Mouse (Mus musculus) heart, embryonic 11.5 days (tissue): ENCODE data around the gene Abca2. TPM values are rescaled to one million over a fixed set of nuclear protein-coding genes. Genes with fewer than 3 reads are reported as not detected.

ENCODE experiments used
- ATAC-seq: fragments of 200-750 bp; cut with Nextera tagmentation; replicated peaks from 2 replicates; pipeline ENCODE4 v1.8.0; 2017; ENCODE audit warnings: moderate library complexity; ENCODE audit not compliant: insufficient number of reproducible peaks, low FRiP score, low TSS enrichment
- H3K27ac ChIP-seq: fragments of 300-500 bp; sonication (generic); 2 replicates; pipeline ENCODE4 v1.5.1; 2014; ENCODE audit warnings: mild to moderate bottlenecking, low read depth, low read length
- H3K27me3 ChIP-seq: fragments of 300-500 bp; sonication (generic); 2 replicates; pipeline ENCODE4 v1.6.1; 2014; ENCODE audit warnings: mild to moderate bottlenecking, low read length, mixed read lengths; ENCODE audit not compliant: control insufficient read depth, insufficient read depth
- H3K36me3 ChIP-seq: fragments of 300-500 bp; sonication (generic); 2 replicates; pipeline ENCODE4 v1.6.1; 2014; ENCODE audit warnings: mild to moderate bottlenecking, low read length, moderate library complexity, mixed read lengths; ENCODE audit not compliant: control insufficient read depth, insufficient read depth
- H3K4me1 ChIP-seq: fragments of 300-500 bp; sonication (generic); 2 replicates; pipeline ENCODE4 v1.6.1; 2014; ENCODE audit warnings: low read length; ENCODE audit not compliant: control insufficient read depth, insufficient read depth
- H3K4me2 ChIP-seq: fragments of 300-500 bp; sonication (generic); 2 replicates; pipeline ENCODE4 v1.6.1; 2014; ENCODE audit warnings: mild to moderate bottlenecking, moderate library complexity
- H3K4me3 ChIP-seq: fragments of 300-500 bp; sonication (generic); 2 replicates; pipeline ENCODE4 v1.5.1; 2014; ENCODE audit warnings: low read depth, low read length
- H3K9ac ChIP-seq: fragments of 300-500 bp; sonication (generic); 2 replicates; pipeline ENCODE4 v1.6.1; 2014; ENCODE audit warnings: mild to moderate bottlenecking, low read depth, low read length, moderate library complexity
- H3K9me3 ChIP-seq: fragments of 300-500 bp; sonication (generic); replicated peaks from 2 replicates; pipeline ENCODE4 v1.6.1; 2016; ENCODE audit warnings: low read length; ENCODE audit not compliant: control insufficient read depth
- WGBS: fragments of 180-500 bp; shearing (Covaris S2); extraction: QIAGEN DNeasy Blood & Tissue Kit; methylation state at CpG from one replicate; pipeline ENCODE4 v1.1.7; 2014; ENCODE audit not compliant: insufficient replicate concordance; 5-methylcytosine and 5-hydroxymethylcytosine counted together
- polyA plus RNA-seq: library from polyadenylated mRNA; unstranded; fragments of >200 nt; fragmentation: Nextera tagmentation; extraction: Ambion mirVana; gene quantifications from 2 replicates; pipeline ENCODE4 v1.2.1, GENCODE M21; 2014

Gene Abca2
- 2.0 and 3.4 TPM in 2 replicates for polyA plus RNA-seq

DNA sequence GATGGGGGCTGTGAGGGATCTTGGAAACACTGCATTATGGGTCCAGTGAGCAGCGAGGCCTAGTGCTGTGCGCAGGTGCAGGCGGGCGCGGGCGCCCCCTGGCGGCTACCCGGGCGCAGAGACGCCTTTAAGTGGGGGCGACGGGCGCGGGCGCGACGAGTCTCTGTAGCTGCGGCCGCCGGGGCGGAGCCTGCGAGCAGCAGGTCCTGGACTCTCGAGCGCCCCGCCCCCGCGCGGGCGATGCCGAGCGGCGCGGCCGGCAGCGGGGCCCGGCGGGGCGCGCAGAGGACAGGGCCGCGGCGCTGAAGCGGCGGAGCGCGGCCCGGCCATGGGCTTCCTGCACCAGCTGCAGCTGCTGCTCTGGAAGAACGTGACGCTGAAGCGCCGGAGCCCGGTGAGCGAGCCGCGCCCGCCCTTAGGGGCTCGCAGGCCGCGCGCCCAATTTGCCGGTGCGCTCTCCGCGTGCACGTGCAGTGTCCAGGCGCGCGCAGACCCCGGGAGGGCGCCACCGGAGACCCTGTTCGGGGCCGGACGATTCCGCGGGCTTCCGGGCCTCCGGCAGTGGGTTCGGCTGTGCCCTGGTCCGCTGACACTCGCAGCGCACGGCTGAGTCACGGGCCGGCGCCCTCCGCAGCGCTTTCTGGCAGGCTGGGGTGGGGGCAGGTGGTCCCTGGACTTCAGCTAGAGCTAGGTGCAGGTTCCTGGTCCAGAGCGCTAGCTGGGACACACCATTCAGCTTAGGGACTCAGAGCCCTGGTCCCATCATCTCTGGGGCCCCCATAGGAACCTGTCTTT, at the start of gene Abca2:
TSS of gene Abca2 (plus strand) at position 262 of the 795 bp plus-strand sequence.
- H3K27me3 ChIP-seq, result peaks cover 55% of the 10 kb centered on the region
- whole genome bisulfite sequencing, result under 1% methylated on average over 83 of the region's 89 CpGs
- peak within 1 kb of the TSS; percentile 91 for H3K4me2 ChIP-seq
- peak; percentile 76 for ATAC-seq
- H3K36me3 ChIP-seq, result no peaks in the 10 kb centered on the region
- peak within 1 kb of the TSS; percentile 73 for H3K9ac ChIP-seq
- H3K9me3 ChIP-seq, result no peaks in the 10 kb centered on the region
- H3K4me1 ChIP-seq, result no peaks in the 10 kb centered on the region; the same call in 1 of the 2 replicates
- no peak within 1 kb of the TSS for H3K27ac ChIP-seq
- H3K4me3 ChIP-seq, result peak within 1 kb of the TSS; percentile 69

DNA sequence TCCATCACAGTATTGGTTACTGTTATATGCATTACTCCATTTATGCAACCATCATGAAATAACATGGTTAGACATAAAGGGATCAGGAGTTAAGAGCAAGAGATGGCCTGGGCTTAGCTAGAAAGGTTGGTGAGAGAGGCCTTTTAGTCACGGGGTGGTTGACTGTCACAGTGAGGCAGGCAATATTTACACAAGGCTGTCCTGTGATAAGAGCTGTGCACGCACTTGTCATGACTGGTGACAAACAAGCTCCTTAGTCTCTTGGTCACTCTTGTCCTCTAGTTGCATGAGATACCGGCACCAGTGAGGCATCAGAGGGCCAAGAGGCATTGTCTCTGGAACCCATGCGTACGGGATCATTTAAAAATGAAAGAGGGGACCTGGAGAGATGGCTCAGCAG, 44.0 kb upstream of the Abca2 start:
- H3K27ac ChIP-seq, result no peak overlapping the region
- H3K4me1 ChIP-seq, result no peaks in the 10 kb centered on the region
- H3K4me2 ChIP-seq, result no peak overlapping the region
- H3K36me3 ChIP-seq, result no peaks in the 10 kb centered on the region
- no peak overlapping the region for H3K4me3 ChIP-seq
- no peaks in the 10 kb centered on the region for H3K9me3 ChIP-seq
- ATAC-seq, result no peak
- H3K9ac ChIP-seq, result no peak overlapping the region
- H3K27me3 ChIP-seq, result no peaks in the 10 kb centered on the region
- WGBS, result 52% methylated on average over 5 of the region's 5 CpGs

DNA sequence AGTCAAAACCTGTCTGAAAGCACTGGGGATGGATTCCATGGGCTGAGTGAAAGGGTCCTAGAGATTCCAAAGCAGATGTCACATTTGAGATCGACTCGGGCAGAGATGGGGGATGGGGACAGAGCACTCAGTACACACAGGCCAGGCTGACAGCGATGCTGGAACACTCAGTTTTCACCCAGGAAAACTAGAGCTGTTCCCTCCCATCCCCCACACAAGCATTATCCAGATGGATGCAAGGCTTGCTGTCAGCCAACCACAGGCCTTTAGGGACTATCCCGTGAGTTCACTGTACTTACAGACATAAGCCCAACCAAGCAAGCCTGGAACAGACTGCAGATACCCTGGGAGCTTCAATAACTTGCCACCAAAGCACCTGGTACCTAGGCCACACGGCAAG, 37.2 kb upstream of the Abca2 start:
- Histone ChIP-seq H3K4me1 (peaks cover 4% of the 10 kb centered on the region; the same call in 1 of the 2 replicates), H3K27me3 (peaks cover 22% of the 10 kb centered on the region), H3K4me2 (no peak overlapping the region), H3K27ac (no peak overlapping the region), H3K36me3 (no peaks in the 10 kb centered on the region), H3K4me3 (no peak overlapping the region), H3K9me3 (no peaks in the 10 kb centered on the region), H3K9ac (no peak overlapping the region)
- no peak for ATAC-seq
- 61% methylated on average over 5 of the region's 5 CpGs for WGBS

DNA sequence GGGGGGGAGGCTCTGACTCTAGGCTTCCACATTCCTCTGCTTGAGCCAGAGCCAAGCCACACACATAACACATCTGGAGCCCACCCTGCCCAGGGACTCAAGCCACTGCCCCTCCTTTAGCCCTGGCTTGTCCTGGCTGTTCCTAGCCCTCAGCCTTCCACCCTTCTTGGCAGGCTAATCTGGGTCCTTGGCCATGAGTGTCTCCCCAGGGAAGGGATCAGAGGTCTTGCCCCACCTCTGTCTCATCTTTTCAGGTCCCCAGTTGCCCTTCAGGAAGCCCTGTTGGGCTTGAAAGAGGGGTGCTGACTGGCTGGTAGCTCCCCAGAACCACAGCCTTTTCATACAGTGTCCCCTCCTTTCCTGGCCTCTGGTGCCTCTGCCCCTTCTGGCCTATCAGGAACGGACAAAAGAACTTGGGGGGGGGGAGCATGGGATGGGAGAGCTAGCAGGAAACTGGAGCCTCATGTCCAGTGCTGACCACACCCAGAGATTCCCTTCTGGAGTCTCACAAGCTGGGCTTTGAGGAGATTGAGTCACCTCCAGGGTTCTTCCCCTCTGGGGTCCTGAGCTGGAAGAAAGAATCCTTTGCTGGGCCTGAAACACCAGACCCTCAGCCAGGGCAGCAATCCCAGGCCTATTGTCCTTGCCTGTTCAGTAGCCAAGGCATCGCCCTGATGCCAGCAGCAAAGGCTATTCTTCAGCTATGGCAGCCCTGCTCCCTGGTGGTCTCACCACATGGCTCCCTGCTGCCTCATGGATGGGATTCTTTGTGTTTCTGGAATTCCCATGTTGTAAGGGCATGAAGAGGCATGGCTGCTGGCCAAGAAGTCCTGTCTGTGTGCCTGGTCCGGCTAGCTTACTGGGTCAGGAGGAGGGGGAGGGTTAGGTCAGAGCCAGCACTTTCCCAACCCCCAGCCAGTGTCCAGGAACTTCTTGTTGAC, 34.0 kb upstream of the Abca2 start:
- 43% methylated on average over 3 of the region's 3 CpGs for WGBS
- Histone ChIP-seq H3K9ac (no peak overlapping the region), H3K4me3 (no peak overlapping the region), H3K27me3 (peaks cover 54% of the 10 kb centered on the region), H3K36me3 (no peaks in the 10 kb centered on the region), H3K4me1 (peaks cover 4% of the 10 kb centered on the region; the same call in 1 of the 2 replicates), H3K27ac (no peak overlapping the region), H3K4me2 (no peak overlapping the region), H3K9me3 (no peaks in the 10 kb centered on the region)
- no peak for ATAC-seq

DNA sequence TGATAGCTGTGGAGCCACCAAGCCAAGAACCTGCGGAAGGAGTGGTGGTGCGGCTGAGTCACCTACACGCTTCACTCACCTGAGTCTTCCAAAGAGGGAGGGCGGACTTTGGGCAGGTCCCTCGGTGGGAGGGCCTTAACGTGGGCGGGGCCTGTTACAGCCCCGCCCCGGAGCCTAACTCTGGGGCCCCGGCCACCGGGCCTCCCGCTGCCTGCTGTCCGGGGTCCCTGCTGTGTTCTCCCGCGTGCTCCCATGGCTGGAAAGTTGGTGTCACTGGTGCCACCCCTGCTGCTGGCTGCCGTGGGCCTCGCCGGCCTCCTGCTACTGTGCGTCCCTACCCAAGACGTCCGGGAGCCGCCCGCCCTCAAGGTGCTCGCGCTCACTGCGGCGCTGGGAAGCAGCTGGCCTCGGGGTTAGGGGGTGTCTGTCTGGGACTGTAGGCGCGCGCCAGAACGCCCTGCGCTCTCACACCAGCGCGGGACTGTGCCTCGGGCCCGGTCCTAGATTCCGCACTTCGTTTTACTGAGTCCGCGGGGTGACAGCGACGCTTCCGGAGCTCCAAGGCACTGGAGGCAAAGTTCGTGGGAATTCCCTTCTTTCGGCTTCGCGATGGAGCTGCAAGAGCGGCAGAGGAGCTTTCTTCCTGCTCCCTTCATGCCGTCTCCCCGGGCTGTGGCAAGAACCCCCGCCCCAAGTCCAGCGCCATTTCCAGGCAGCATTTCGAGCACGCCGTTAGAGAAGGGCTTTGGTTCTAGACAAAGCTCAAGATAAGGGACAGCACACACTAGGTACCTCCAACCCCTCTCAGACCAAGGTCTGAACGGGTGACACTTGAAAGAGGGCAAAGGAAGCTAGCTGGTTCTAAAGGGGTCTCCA, 32.5 kb upstream of the Abca2 start, which contains the start of gene Entpd2:
TSS of gene Entpd2 (plus strand) at position 154 of the 876 bp plus-strand sequence.
- H3K27me3 ChIP-seq, result peaks cover 68% of the 10 kb centered on the region
- no peaks in the 10 kb centered on the region for H3K36me3 ChIP-seq
- no peaks in the 10 kb centered on the region for H3K9me3 ChIP-seq
- no peak for ATAC-seq
- H3K4me3 ChIP-seq, result peak within 1 kb of the TSS; percentile 38
- peaks cover 4% of the 10 kb centered on the region; the same call in 1 of the 2 replicates for H3K4me1 ChIP-seq
- WGBS, result 2% methylated on average over 56 of the region's 57 CpGs
- H3K9ac ChIP-seq, result peak within 1 kb of the TSS; percentile 46; the same call in 1 of the 2 replicates
- H3K27ac ChIP-seq, result no peak within 1 kb of the TSS
- peak within 1 kb of the TSS; percentile 73 for H3K4me2 ChIP-seq

DNA sequence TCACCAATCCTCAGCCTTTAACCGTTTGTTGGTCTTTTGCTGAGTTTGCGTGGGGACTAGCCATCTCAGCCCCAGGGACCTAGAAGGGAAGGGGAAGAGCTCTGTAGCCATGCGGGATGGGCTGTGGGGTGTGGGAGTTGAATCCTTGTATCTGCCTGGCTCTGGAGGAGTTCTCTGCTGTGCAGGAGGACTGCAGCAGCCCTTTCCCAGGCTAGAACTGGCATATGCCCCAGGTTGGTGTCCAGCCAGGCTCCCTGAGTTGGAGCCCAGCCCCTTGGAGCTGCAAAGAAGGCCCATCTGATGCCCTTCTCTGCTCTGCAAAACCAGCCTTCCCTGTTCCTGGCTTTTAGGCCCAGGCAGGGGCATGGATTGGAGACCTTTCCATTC, 31.9 kb upstream of the Abca2 start:
- Histone ChIP-seq H3K36me3 (no peaks in the 10 kb centered on the region), H3K4me1 (peaks cover 4% of the 10 kb centered on the region; the same call in 1 of the 2 replicates), H3K27me3 (peaks cover 75% of the 10 kb centered on the region), H3K4me2 (peak overlapping the region; percentile 73), H3K27ac (no peak overlapping the region), H3K4me3 (no peak overlapping the region; the same call in 1 of the 2 replicates), H3K9me3 (no peaks in the 10 kb centered on the region), H3K9ac (no peak overlapping the region)
- 30% methylated on average over 3 of the region's 3 CpGs for WGBS
- ATAC-seq, result no peak

DNA sequence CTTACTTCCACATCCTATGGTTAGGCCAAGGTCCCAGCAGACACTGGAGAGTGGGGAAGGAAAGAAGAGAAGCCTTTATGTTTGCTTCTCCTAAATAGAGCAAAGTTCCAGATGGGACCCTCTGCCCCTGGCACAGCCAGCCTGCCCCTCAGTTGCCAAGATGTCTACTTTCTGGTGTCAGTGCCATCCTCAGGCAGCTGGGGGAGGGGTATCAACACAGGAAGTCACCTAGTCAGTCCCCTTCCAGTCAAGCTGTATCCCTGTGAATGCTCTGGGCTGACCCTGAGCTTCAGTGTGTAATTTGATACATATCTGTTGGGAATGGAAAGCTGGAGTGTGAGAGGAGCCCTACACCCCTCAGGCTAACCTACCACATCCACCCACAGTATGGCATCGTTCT, 31.5 kb upstream of the Abca2 start:
- Histone ChIP-seq H3K27ac (no peak overlapping the region), H3K9me3 (no peaks in the 10 kb centered on the region), H3K36me3 (no peaks in the 10 kb centered on the region), H3K4me3 (no peak overlapping the region), H3K27me3 (peaks cover 79% of the 10 kb centered on the region), H3K9ac (no peak overlapping the region), H3K4me1 (peaks cover 4% of the 10 kb centered on the region; the same call in 1 of the 2 replicates), H3K4me2 (no peak overlapping the region)
- ATAC-seq, result no peak
- WGBS, result 35% methylated on average over 1 of the region's 1 CpGs

DNA sequence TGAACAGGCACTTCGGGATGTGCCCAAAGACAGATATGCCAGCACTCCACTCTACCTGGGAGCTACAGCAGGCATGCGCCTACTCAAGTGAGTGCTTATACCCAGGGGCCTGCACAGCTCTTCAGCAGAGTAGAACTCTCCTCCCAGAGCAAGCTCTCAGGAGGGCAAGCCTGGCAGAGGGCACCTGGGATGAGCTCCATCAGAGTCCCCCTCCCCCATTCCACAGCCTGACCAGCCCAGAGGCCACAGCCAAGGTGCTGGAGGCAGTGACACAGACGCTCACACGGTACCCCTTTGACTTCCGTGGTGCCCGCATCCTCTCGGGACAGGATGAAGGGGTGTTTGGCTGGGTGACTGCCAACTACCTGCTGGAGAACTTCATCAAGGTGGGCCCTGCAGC, 30.4 kb upstream of the Abca2 start:
- WGBS, result 89% methylated on average over 7 of the region's 7 CpGs
- H3K36me3 ChIP-seq, result no peaks in the 10 kb centered on the region

More for the DNA sequence above, 30.4 kb upstream of the Abca2 start:
- H3K27me3 ChIP-seq, result peaks cover 89% of the 10 kb centered on the region
- H3K4me2 ChIP-seq, result no peak overlapping the region
- H3K27ac ChIP-seq, result no peak overlapping the region
- no peak for ATAC-seq
- H3K4me1 ChIP-seq, result peaks cover 4% of the 10 kb centered on the region; the same call in 1 of the 2 replicates
- H3K4me3 ChIP-seq, result no peak overlapping the region
- H3K9me3 ChIP-seq, result no peaks in the 10 kb centered on the region
- no peak overlapping the region for H3K9ac ChIP-seq
